Mouse (Mus musculus) CH12.LX (cell line): ENCODE results near the gene Aarsd1. TPM values are rescaled to one million over a fixed set of nuclear protein-coding genes. Genes with fewer than 3 reads are reported as not detected.
"Not testable (repeated sequence)": the region's sequence is repeated elsewhere in the genome, so short reads cannot be mapped to it uniquely, and the experiment has no call there.

Experiments used
- DNase-seq: peaks from one replicate; pipeline ENCODE4 v3.0.0-alpha.2; 2013; ENCODE audit errors: extremely low read depth
- H3K27ac ChIP-seq: 2 replicates; pipeline ENCODE4 v1.5.1; 2012; ENCODE audit warnings: low read depth, mild to moderate bottlenecking, control low read depth, moderate library complexity; ENCODE audit not compliant: insufficient read depth
- H3K27me3 ChIP-seq: replicated peaks from 2 replicates; pipeline ENCODE3; 2012; ENCODE audit warnings: inconsistent platforms
- H3K36me3 ChIP-seq, 2 experiments: replicated peaks in 1 of 2; 2 replicates each; pipeline versions ENCODE3 to v1.6.1; 2012; ENCODE audit warnings: inconsistent platforms in 1 of 2, low read length in 1 of 2, mild to moderate bottlenecking in 1 of 2, mixed read lengths in 1 of 2, moderate library complexity in 1 of 2; ENCODE audit not compliant: control insufficient read depth in 1 of 2, insufficient read depth in 1 of 2
- H3K4me1 ChIP-seq, 2 experiments: 2 replicates each; pipeline ENCODE4 v1.6.1; 2012; ENCODE audit warnings: inconsistent platforms in 1 of 2, moderate library complexity in 1 of 2; ENCODE audit not compliant: insufficient read depth in 2 of 2, control insufficient read depth in 1 of 2
- H3K4me2 ChIP-seq: 2 replicates; pipeline ENCODE4 v1.6.1; 2012; ENCODE audit warnings: low read depth, mild to moderate bottlenecking, control low read depth; ENCODE audit not compliant: poor library complexity, insufficient read depth, severe bottlenecking
- H3K4me3 ChIP-seq, 3 experiments: fragments of 150-350 bp in 1 of 3; sonication (generic) in 1 of 3; replicated peaks in 1 of 3; 2 replicates each; pipeline versions ENCODE3 to v1.5.1; 2011 to 2012; ENCODE audit warnings: low read depth in 2 of 3, low read length in 2 of 3, mild to moderate bottlenecking in 2 of 3, moderate library complexity in 2 of 3, control low read depth in 1 of 3, improper control_type of control experiment in 1 of 3, inconsistent platforms in 1 of 3, mixed read lengths in 1 of 3; ENCODE audit not compliant: poor library complexity in 1 of 3
- H3K79me2 ChIP-seq: replicated peaks from 2 replicates; pipeline ENCODE4 v1.6.1; 2012; ENCODE audit warnings: mild to moderate bottlenecking, moderate library complexity; ENCODE audit not compliant: control insufficient read depth, poor library complexity, insufficient read depth, severe bottlenecking; ENCODE audit errors: extremely low read depth
- H3K9ac ChIP-seq: 2 replicates; pipeline ENCODE4 v1.6.1; 2012; ENCODE audit warnings: low read depth, mild to moderate bottlenecking, control low read depth, moderate library complexity; ENCODE audit not compliant: insufficient read depth
- H3K9me3 ChIP-seq: replicated peaks from 2 replicates; pipeline ENCODE3; 2012; ENCODE audit warnings: low read length, inconsistent platforms, mixed read lengths
- BHLHE40 ChIP-seq: IDR thresholded peaks from 2 replicates; pipeline ENCODE4 v1.6.1; 2011; ENCODE audit warnings: mild to moderate bottlenecking, low read depth, low read length, improper control_type of control experiment
- CHD1 ChIP-seq: IDR thresholded peaks from 2 replicates; pipeline ENCODE4 v1.6.1; 2012; ENCODE audit warnings: low read depth, low read length, improper control_type of control experiment, inconsistent platforms
- CTCF ChIP-seq, 2 experiments: IDR thresholded peaks in 1 of 2; conservative IDR thresholded peaks in 1 of 2; 2 replicates each; pipeline ENCODE4 v1.5.1; 2011 to 2012; ENCODE audit warnings: low read depth in 2 of 2, low read length in 2 of 2, improper control_type of control experiment in 1 of 2, inconsistent platforms in 1 of 2, mild to moderate bottlenecking in 1 of 2, moderate library complexity in 1 of 2
- E2F4 ChIP-seq: IDR thresholded peaks from 2 replicates; pipeline ENCODE4 v1.6.1; 2011; ENCODE audit warnings: low read depth, low read length, improper control_type of control experiment; ENCODE audit not compliant: insufficient replicate concordance
- ETS1 ChIP-seq: conservative IDR thresholded peaks from 2 replicates; pipeline ENCODE4 v1.6.1; 2012; ENCODE audit warnings: low read depth, mild to moderate bottlenecking, inconsistent platforms, low read length, improper control_type of control experiment, moderate library complexity
- GABPA ChIP-seq: IDR thresholded peaks from 2 replicates; pipeline ENCODE4 v1.6.1; 2012; ENCODE audit warnings: low read depth, low read length, improper control_type of control experiment, inconsistent platforms; ENCODE audit not compliant: insufficient replicate concordance
- IRF4 ChIP-seq: IDR thresholded peaks from 2 replicates; pipeline ENCODE4 v1.6.1; 2014; ENCODE audit warnings: low read depth, mild to moderate bottlenecking, inconsistent platforms, low read length, improper control_type of control experiment
- JUN ChIP-seq: IDR thresholded peaks from 2 replicates; pipeline ENCODE4 v1.6.1; 2011; ENCODE audit warnings: low read depth, mild to moderate bottlenecking, low read length, improper control_type of control experiment, moderate library complexity; ENCODE audit not compliant: insufficient read depth
- JUND ChIP-seq: conservative IDR thresholded peaks from 2 replicates; pipeline ENCODE4 v1.6.1; 2011; ENCODE audit warnings: low read depth, low read length, improper control_type of control experiment
- KAT2A ChIP-seq: IDR thresholded peaks from 2 replicates; pipeline ENCODE4 v1.6.1; 2012; ENCODE audit warnings: low read length, improper control_type of control experiment, inconsistent platforms; ENCODE audit not compliant: insufficient replicate concordance
- MAX ChIP-seq: IDR thresholded peaks from 2 replicates; pipeline ENCODE4 v1.6.1; 2011; ENCODE audit warnings: low read length, improper control_type of control experiment
- NELFE ChIP-seq: IDR thresholded peaks from 2 replicates; pipeline ENCODE4 v1.6.1; 2011; ENCODE audit warnings: low read depth, low read length, improper control_type of control experiment
- NRF1 ChIP-seq: IDR thresholded peaks from 2 replicates; pipeline ENCODE4 v1.6.1; 2014; ENCODE audit warnings: low read depth, mild to moderate bottlenecking, inconsistent platforms, low read length, improper control_type of control experiment, moderate library complexity
- RAD21 ChIP-seq: IDR thresholded peaks from 2 replicates; pipeline ENCODE4 v1.6.1; 2011; ENCODE audit warnings: low read depth, mild to moderate bottlenecking, low read length, improper control_type of control experiment, moderate library complexity
- SIN3A ChIP-seq: IDR thresholded peaks from 2 replicates; pipeline ENCODE4 v1.6.1; 2012; ENCODE audit warnings: low read length, improper control_type of control experiment, inconsistent platforms
- UBTF ChIP-seq: IDR thresholded peaks from 2 replicates; pipeline ENCODE4 v1.6.1; 2012; ENCODE audit warnings: low read depth, mild to moderate bottlenecking, inconsistent platforms, low read length, improper control_type of control experiment, moderate library complexity
- USF1 ChIP-seq: IDR thresholded peaks from 2 replicates; pipeline ENCODE4 v1.6.1; 2014; ENCODE audit warnings: low read depth, mild to moderate bottlenecking, inconsistent platforms, low read length, improper control_type of control experiment
- USF2 ChIP-seq: conservative IDR thresholded peaks from 2 replicates; pipeline ENCODE4 v1.6.1; 2011; ENCODE audit warnings: low read depth, low read length, improper control_type of control experiment
- ZC3H11A ChIP-seq: IDR thresholded peaks from 2 replicates; pipeline ENCODE4 v1.6.1; 2012; ENCODE audit warnings: low read depth, mild to moderate bottlenecking, inconsistent platforms, low read length, improper control_type of control experiment
- ZKSCAN1 ChIP-seq: IDR thresholded peaks from 2 replicates; pipeline ENCODE4 v1.6.1; 2012; ENCODE audit warnings: low read depth, inconsistent platforms, low read length, improper control_type of control experiment, borderline replicate concordance
- ZMIZ1 ChIP-seq: IDR thresholded peaks from 2 replicates; pipeline ENCODE4 v1.6.1; 2012; ENCODE audit warnings: low read depth, mild to moderate bottlenecking, inconsistent platforms, low read length, improper control_type of control experiment
- dilution Hi-C: fragments of 300-500 bp; cut with MboI; formaldehyde crosslinking; loops from 2 replicates; pipeline ENCODE4 v1.14.3; 2020; ENCODE audit warnings: low sequenced_read_pairs; ENCODE audit not compliant: extremely low pct_unique_long_range_greater_than_20kb, extremely low pct_ligation_motif_present
- in situ Hi-C: fragments of 300-500 bp; cut with MboI; formaldehyde crosslinking; loops from 3 replicates; pipeline ENCODE4 v1.14.3; 2019; ENCODE audit warnings: low sequenced_read_pairs, low pct_ligation_motif_present, low pct_unique_long_range_greater_than_20kb, mixed read lengths
- polyA plus RNA-seq: library from polyadenylated mRNA; unstranded; fragments of >175 nt; gene quantifications from 2 replicates; pipeline ENCODE4 v1.2.1, GENCODE M21; 2012; ENCODE audit warnings: low read depth; ENCODE audit not compliant: insufficient read length
- total RNA-seq, 2 experiments: library from RNA; depleted of rRNA; stranded (reverse); fragments of 300-350 nt in 1 of 2; fragments of >200 nt in 1 of 2; gene quantifications; 2 replicates each; pipeline ENCODE4 v1.2.3; 2012 to 2014

Gene Aarsd1
- total and polyA plus RNA-seq, 3 experiments = 81.5 to 133 (median 84.5) TPM

DNA sequence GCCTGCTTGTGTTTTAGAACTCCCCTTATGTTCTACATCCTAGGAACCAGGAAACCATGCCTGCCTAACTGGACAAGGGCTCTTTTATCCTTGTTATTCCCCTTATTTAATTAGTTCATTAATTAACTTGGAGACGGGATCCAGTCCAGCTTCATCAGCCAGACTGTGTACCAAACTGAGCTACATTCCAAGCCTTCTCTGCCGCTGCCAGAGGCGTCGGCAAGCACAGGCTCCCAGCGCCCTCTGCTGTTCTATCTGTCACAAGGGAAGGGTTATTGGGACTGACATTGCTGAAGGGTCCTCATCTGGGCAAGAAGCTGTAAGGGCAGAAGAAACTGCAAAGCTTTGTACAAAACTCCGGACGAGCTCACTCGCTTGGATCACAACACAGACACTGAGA is 22.3 kb downstream of the Aarsd1 start (continued):
- peak; percentile 59 to 99 for TF ChIP-seq CTCF (conservative IDR thresholded peaks at IDR 0.05 in 1 of 2, IDR thresholded peaks at IDR 0.05 in 1 of 2; ENCODE audit: low read depth in 2 of 2, low read length in 2 of 2)
- peak; percentile 45; the same call in 1 of the 2 replicates for TF ChIP-seq IRF4
- peak; percentile 100 for TF ChIP-seq RAD21
- no peak for TF ChIP-seq ETS1
- no peak for TF ChIP-seq MAX
- TF ChIP-seq UBTF = no peak
- TF ChIP-seq ZKSCAN1 = no peak

DNA sequence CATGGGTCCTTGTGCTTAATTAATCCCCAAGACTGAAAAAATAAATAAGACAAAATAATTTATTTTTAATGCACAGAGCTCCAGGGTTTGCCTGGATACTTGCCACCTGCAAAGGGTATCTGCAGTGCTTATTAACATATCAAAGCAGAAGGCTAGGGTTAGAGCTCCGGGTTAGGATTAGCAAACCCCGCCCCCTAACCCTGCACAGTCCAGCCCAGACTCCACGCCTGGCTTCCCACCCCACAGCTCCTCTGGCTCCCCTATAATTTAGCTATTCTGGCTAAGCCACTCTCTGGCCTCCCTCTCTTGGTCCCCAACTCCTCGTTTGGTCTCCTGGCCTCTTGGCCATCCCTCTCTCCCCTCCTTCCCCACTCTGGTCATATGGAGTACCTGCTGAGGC is 35.6 kb downstream of the Aarsd1 start:
- Histone ChIP-seq H3K4me1 (peaks cover 0 to 5% of the 10 kb centered on the region in 2 experiments; a peak in 1 of 4 replicates), H3K4me3 (no peak overlapping the region), H3K27me3 (no peaks in the 10 kb centered on the region), H3K4me2 (no peak overlapping the region), H3K27ac (no peak overlapping the region), H3K36me3 (no peaks in the 10 kb centered on the region)
- DNase-seq = no peak
- dilution Hi-C loops (no loop called here), in situ Hi-C loops (no loop called here)
- TF ChIP-seq BHLHE40 (no peak), IRF4 (no peak), NRF1 (no peak), NELFE (no peak), ZC3H11A (no peak), KAT2A (no peak), UBTF (no peak), GABPA (no peak), JUND (no peak), ZMIZ1 (no peak), CTCF (conservative IDR thresholded peaks at IDR 0.05 in 1 of 2, IDR thresholded peaks at IDR 0.05 in 1 of 2; ENCODE audit: low read depth in 2 of 2, low read length in 2 of 2) (no peak), SIN3A (no peak), ZKSCAN1 (no peak), ETS1 (no peak), RAD21 (no peak), JUN (no peak)
- TF ChIP-seq, all 38 proteins: peak for 0
- no peak overlapping the region for H3K9ac ChIP-seq
- H3K79me2 ChIP-seq = no peaks in the 10 kb centered on the region
- H3K9me3 ChIP-seq = no peaks in the 10 kb centered on the region

DNA sequence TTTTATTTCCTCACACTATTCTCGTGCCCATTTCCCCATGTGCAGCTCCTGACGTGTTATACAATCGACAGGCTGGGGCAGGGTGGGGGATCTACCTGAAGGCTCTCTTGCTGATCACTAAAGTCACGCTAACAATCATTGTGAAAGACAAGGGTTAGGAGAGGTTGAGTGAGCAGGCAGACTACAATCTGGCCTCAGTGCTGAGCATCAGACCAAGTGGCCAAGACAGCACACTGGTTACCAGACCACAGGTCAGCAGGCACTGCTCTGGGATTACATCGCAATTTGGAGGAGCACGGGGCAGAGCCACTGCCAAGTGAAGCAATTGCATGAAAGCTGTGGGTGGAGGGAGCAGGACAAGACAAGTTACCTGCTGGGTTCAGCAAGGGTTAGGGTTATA is 38.5 kb downstream of the Aarsd1 start:
- H3K4me1 ChIP-seq = peaks cover 12 to 24% of the 10 kb centered on the region in 2 experiments
- H3K79me2 ChIP-seq = no peaks in the 10 kb centered on the region
- H3K9me3 ChIP-seq = no peaks in the 10 kb centered on the region
- DNase-seq = no peak
- H3K27me3 ChIP-seq = no peaks in the 10 kb centered on the region
- TF ChIP-seq E2F4 = no peak
- TF ChIP-seq BHLHE40 = no peak
- no peak for TF ChIP-seq IRF4
- TF ChIP-seq JUND = no peak
- TF ChIP-seq CTCF (conservative IDR thresholded peaks at IDR 0.05 in 1 of 2, IDR thresholded peaks at IDR 0.05 in 1 of 2; ENCODE audit: low read depth in 2 of 2, low read length in 2 of 2) = no peak
- no peak for TF ChIP-seq USF2
- TF ChIP-seq CHD1 = no peak
- TF ChIP-seq USF1 = no peak
- dilution Hi-C loops (no loop called here), in situ Hi-C loops (no loop called here)
- no peaks in the 10 kb centered on the region for H3K36me3 ChIP-seq
- no peak overlapping the region for H3K4me3 ChIP-seq
- no peak overlapping the region for H3K9ac ChIP-seq
- H3K27ac ChIP-seq = no peak overlapping the region
- no peak overlapping the region for H3K4me2 ChIP-seq

DNA sequence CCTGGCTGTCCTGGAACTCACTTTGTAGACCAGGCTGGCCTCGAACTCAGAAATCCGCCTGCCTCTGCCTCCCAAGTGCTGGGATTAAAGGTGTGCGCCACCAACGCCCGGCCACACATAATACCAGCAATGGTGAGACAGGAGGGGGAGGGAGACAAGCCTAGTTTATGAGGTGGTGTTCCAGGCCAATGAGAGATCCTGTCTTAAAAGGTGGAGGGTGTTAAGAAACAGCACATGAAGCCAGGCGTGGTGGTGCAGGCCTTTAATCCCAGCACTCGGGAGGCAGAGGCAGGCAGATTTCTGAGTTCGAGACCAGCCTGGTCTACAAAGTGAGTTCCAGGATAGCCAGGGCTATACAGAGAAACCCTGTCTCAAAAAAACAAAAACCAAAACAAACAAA is 39.2 kb downstream of the Aarsd1 start:
- H3K9me3 ChIP-seq, in situ Hi-C loops, H3K27ac ChIP-seq, H3K36me3 ChIP-seq, DNase-seq, H3K4me3 ChIP-seq, H3K27me3 ChIP-seq, dilution Hi-C loops, H3K9ac ChIP-seq, H3K4me2 ChIP-seq, H3K79me2 ChIP-seq: not testable (repeated sequence)
- H3K4me1 ChIP-seq = peaks cover 15 to 27% of the 10 kb centered on the region in 2 experiments
